In genomic region chr8:3279721-3280077, GRCm38 (mm10) we compare ENCODE assay signal across 8 mouse cellular contexts. TPM values are rescaled to one million over a fixed set of nuclear protein-coding genes. Genes with fewer than 3 reads are reported as not detected.
A peak's percentile ranks its signal among the peaks of the same experiment; 100 is the strongest.
DNase-seq lines count a peak whose midpoint lies in the region; ATAC-seq and TF ChIP-seq lines count a peak whose summit lies in the region.

No protein-coding gene starts in this region.

- H3K4me1 ChIP-seq in heart, embryonic 10.5 days = peaks cover 21% of the 10 kb centered on the region
- H3K4me1 ChIP-seq in limb, embryonic 15.5 days = peaks cover 34% of the 10 kb centered on the region
- peaks cover 14% of the 10 kb centered on the region; the same call in 1 of the 2 replicates for H3K4me1 ChIP-seq in stomach, postnatal 0 days (replicated peaks; ENCODE audit: control insufficient read depth, insufficient read depth)

- H3K4me2 ChIP-seq in limb, embryonic 15.5 days = peak overlapping the region; percentile 63
- H3K4me2 ChIP-seq in stomach, postnatal 0 days (replicated peaks; ENCODE audit: low read depth) = peak overlapping the region; percentile 89

- 1% methylated on average over 18 of the region's 18 CpGs for WGBS in heart, embryonic 10.5 days
- 0% methylated on average over 18 of the region's 18 CpGs for WGBS in limb, embryonic 15.5 days
- WGBS in stomach, postnatal 0 days = 2% methylated on average over 18 of the region's 18 CpGs

- H3K36me3 ChIP-seq in heart, embryonic 10.5 days = 0 out of 2 replicates have a peak, but pooled peaks cover under 1% of the 10 kb centered on the region
- H3K36me3 ChIP-seq in limb, embryonic 15.5 days = 0 out of 2 replicates have a peak, but pooled peaks cover 3% of the 10 kb centered on the region
- H3K36me3 ChIP-seq in stomach, postnatal 0 days (ENCODE audit: control insufficient read depth, insufficient read depth, low read length) = no peaks in the 10 kb centered on the region

- no peak for ATAC-seq in limb, embryonic 15.5 days (ENCODE audit: insufficient number of reproducible peaks, low FRiP score, low TSS enrichment, low read depth)
- ATAC-seq in stomach, postnatal 0 days (ENCODE audit: low FRiP score, low TSS enrichment) = no peak; the same call in 1 of the 2 replicates
- ATAC-seq in granulocyte monocyte progenitor cell, adult 5-6 weeks (replicated peaks; ENCODE audit: poor library complexity, severe bottlenecking) = no peak

- peaks cover 3% of the 10 kb centered on the region; the same call in 1 of the 2 replicates for H3K9me3 ChIP-seq in heart, embryonic 10.5 days
- no peaks in the 10 kb centered on the region for H3K9me3 ChIP-seq in limb, embryonic 15.5 days
- H3K9me3 ChIP-seq in stomach, postnatal 0 days (ENCODE audit: control insufficient read depth, low read length) = no peaks in the 10 kb centered on the region

- no peaks in the 10 kb centered on the region for H3K27me3 ChIP-seq in heart, embryonic 10.5 days (ENCODE audit: insufficient read depth, poor library complexity, severe bottlenecking)
- H3K27me3 ChIP-seq in limb, embryonic 15.5 days = no peaks in the 10 kb centered on the region
- no peaks in the 10 kb centered on the region for H3K27me3 ChIP-seq in stomach, postnatal 0 days (ENCODE audit: control insufficient read depth, insufficient read depth, low read length)

- no peak for TF ChIP-seq CTCF in stomach, postnatal 0 days (IDR thresholded peaks at IDR 0.05; ENCODE audit: low read depth)

- peak overlapping the region; percentile 91 for H3K4me3 ChIP-seq in heart, embryonic 10.5 days
- peak overlapping the region; percentile 94 for H3K4me3 ChIP-seq in limb, embryonic 15.5 days
- peak overlapping the region; percentile 93 for H3K4me3 ChIP-seq in stomach, postnatal 0 days (ENCODE audit: low read depth, low read length)

- TF ChIP-seq EP300 in stomach, postnatal 0 days (optimal IDR thresholded peaks at IDR 0.05) = no peak

- H3K9ac ChIP-seq in limb, embryonic 15.5 days = peak overlapping the region; percentile 90; the same call in 1 of the 2 replicates
- H3K9ac ChIP-seq in stomach, postnatal 0 days (ENCODE audit: low read length) = peak overlapping the region; percentile 95

- H3K27ac ChIP-seq in heart, embryonic 10.5 days = peak overlapping the region; percentile 91
- no peak overlapping the region for H3K27ac ChIP-seq in limb, embryonic 15.5 days
- H3K27ac ChIP-seq in stomach, postnatal 0 days (replicated peaks) = 0 out of 2 replicates have a peak overlapping the region, but pooled peaks have one; percentile 1

- intact Hi-C loops in heart, postnatal 25 days (cut with DNase I) = loop anchor here (2.0 to 5.0 kb wide), 3 partner anchors 42 to 65 kb away; no protein-coding TSS in a partner anchor

- no peak for DNase-seq in heart, embryonic 10.5 days (ENCODE audit: low spot score)
- no peak for DNase-seq in heart, postnatal 25 days (ENCODE audit: low spot score)
- DNase-seq in thymus, postnatal 14 days = peak; percentile 49
- no peak for DNase-seq in thymus, postnatal 4 days
- DNase-seq in stomach, postnatal 0 days (ENCODE audit: low spot score) = no peak
- DNase-seq in cerebellum, adult 11 months = no peak

RNA-seq across cellular contexts. Expression of gene Insr, which starts 0.3 kb away (rescaled TPM):
- 34.1 and 34.3 TPM in 2 replicates for polyA plus RNA-seq in heart, embryonic 10.5 days (2016; fragmentation: Nextera tagmentation; extraction: Ambion mirVana)
- 100 to 1,000 TPM; 118 to 122 TPM for total RNA-seq in heart, postnatal 25 days (2021)
- polyA plus RNA-seq in limb, embryonic 15.5 days (2015; fragmentation: Nextera tagmentation; extraction: Ambion mirVana) = 36.4 and 38.0 TPM in 2 replicates
- 20.9 and 24.2 TPM in 2 replicates for polyA plus RNA-seq in stomach, postnatal 0 days (2015; fragmentation: Nextera tagmentation; extraction: Ambion mirVana)
- 24.1 and 27.3 TPM in 2 replicates for total RNA-seq in granulocyte monocyte progenitor cell, adult 5-6 weeks (2014; fragmentation: Nextera tagmentation)
- 12.2 and 12.3 TPM in 2 replicates for total RNA-seq in granulocyte monocyte progenitor cell, adult 5-6 weeks (2017)
